Mouse (Mus musculus) stomach, embryonic 14.5 days (tissue): Measurements from ENCODE around the gene Pbx1. TPM values are rescaled to one million over a fixed set of nuclear protein-coding genes. Genes with fewer than 3 reads are reported as not detected.

Experiments
- ATAC-seq: fragments of 200-750 bp; cut with Nextera tagmentation; 2 replicates; pipeline ENCODE4 v1.8.0; 2017; ENCODE audit warnings: low read depth, moderate TSS enrichment; ENCODE audit not compliant: insufficient number of reproducible peaks, insufficient read depth, low FRiP score
- H3K27ac ChIP-seq: fragments of 300-500 bp; sonication (generic); 2 replicates; pipeline ENCODE4 v1.5.1; 2014; ENCODE audit warnings: mild to moderate bottlenecking, low read length, moderate library complexity, mixed read lengths
- H3K27me3 ChIP-seq: fragments of 300-500 bp; sonication (generic); 2 replicates; pipeline ENCODE4 v1.6.1; 2014; ENCODE audit warnings: low read length, control low read depth, mixed read lengths; ENCODE audit not compliant: control insufficient read depth, insufficient read depth
- H3K36me3 ChIP-seq: fragments of 300-500 bp; sonication (generic); 2 replicates; pipeline ENCODE4 v1.6.1; 2014; ENCODE audit warnings: mild to moderate bottlenecking, control low read depth, low read length, moderate library complexity, mixed read lengths; ENCODE audit not compliant: control insufficient read depth, insufficient read depth
- H3K4me1 ChIP-seq: fragments of 300-500 bp; sonication (generic); 2 replicates; pipeline ENCODE4 v1.6.1; 2014; ENCODE audit warnings: low read length, control low read depth, mixed read lengths; ENCODE audit not compliant: control insufficient read depth, insufficient read depth
- H3K4me2 ChIP-seq: fragments of 300-500 bp; sonication (generic); replicated peaks from 2 replicates; pipeline ENCODE4 v1.6.1; 2014; ENCODE audit warnings: low read depth, low read length, control low read depth
- H3K4me3 ChIP-seq: fragments of 300-500 bp; sonication (generic); 2 replicates; pipeline ENCODE4 v1.5.1; 2014; ENCODE audit warnings: low read depth, low read length, control low read depth
- H3K9ac ChIP-seq: fragments of 300-500 bp; sonication (generic); replicated peaks from 2 replicates; pipeline ENCODE4 v1.6.1; 2014; ENCODE audit warnings: low read depth, mild to moderate bottlenecking, control low read depth, low read length, moderate library complexity, mixed read lengths
- H3K9me3 ChIP-seq: fragments of 300-500 bp; sonication (generic); 2 replicates; pipeline ENCODE4 v1.6.1; 2016; ENCODE audit warnings: low read depth, low read length, control low read depth; ENCODE audit not compliant: control insufficient read depth
- WGBS: fragments of 180-500 bp; shearing (Covaris S2); extraction: QIAGEN DNeasy Blood & Tissue Kit; methylation state at CpG from one replicate; pipeline ENCODE4 v1.1.7; 2014; 5-methylcytosine and 5-hydroxymethylcytosine counted together
- polyA plus RNA-seq: library from polyadenylated mRNA; unstranded; fragments of >200 nt; fragmentation: Nextera tagmentation; extraction: Ambion mirVana; gene quantifications from 2 replicates; pipeline ENCODE4 v1.2.1, GENCODE M21; 2014

Gene Pbx1
- polyA plus RNA-seq, 1 experiment from 2014 or later = 64.1 TPM

GRCm38 (mm10) chr1:168215896-168216747 is 215.9 kb downstream of the Pbx1 start:
- no peak overlapping the region for H3K4me3 ChIP-seq
- 69% methylated on average over 17 of the region's 17 CpGs for WGBS

GRCm38 (mm10) chr1:168215468-168215867 is 216.6 kb downstream of the Pbx1 start:
- H3K4me1 ChIP-seq = peaks cover 22% of the 10 kb centered on the region
- H3K9ac ChIP-seq = no peak overlapping the region
- no peaks in the 10 kb centered on the region for H3K36me3 ChIP-seq
- H3K4me3 ChIP-seq = no peak overlapping the region
- H3K9me3 ChIP-seq = no peaks in the 10 kb centered on the region
- 0 out of 2 replicates have a peak overlapping the region, but pooled peaks have one; percentile 16 for H3K27ac ChIP-seq
- WGBS = 52% methylated on average over 6 of the region's 6 CpGs
- H3K27me3 ChIP-seq = no peaks in the 10 kb centered on the region
- no peak overlapping the region for H3K4me2 ChIP-seq
- no peak for ATAC-seq

More at GRCm38 (mm10) chr1:168215896-168216747, 215.9 kb downstream of the Pbx1 start:
- H3K36me3 ChIP-seq = no peaks in the 10 kb centered on the region
- no peaks in the 10 kb centered on the region for H3K27me3 ChIP-seq
- H3K4me1 ChIP-seq = peaks cover 28% of the 10 kb centered on the region
- 0 out of 2 replicates have a peak overlapping the region, but pooled peaks have one; percentile 16 for H3K27ac ChIP-seq
- H3K9ac ChIP-seq = no peak overlapping the region
- no peak overlapping the region for H3K4me2 ChIP-seq
- no peak for ATAC-seq
- no peaks in the 10 kb centered on the region for H3K9me3 ChIP-seq

GRCm38 (mm10) chr1:168214040-168214443 is 218.0 kb downstream of the Pbx1 start:
- Histone ChIP-seq H3K27me3 (no peaks in the 10 kb centered on the region), H3K36me3 (peaks cover 4% of the 10 kb centered on the region), H3K9me3 (no peaks in the 10 kb centered on the region), H3K4me1 (peaks cover 22% of the 10 kb centered on the region), H3K9ac (no peak overlapping the region), H3K4me3 (no peak overlapping the region), H3K27ac (peak overlapping the region; percentile 58; the same call in 1 of the 2 replicates), H3K4me2 (no peak overlapping the region)
- peak; percentile 75 for ATAC-seq
- WGBS = 11% methylated on average over 5 of the region's 5 CpGs

GRCm38 (mm10) chr1:168213595-168213994 is 218.5 kb downstream of the Pbx1 start:
- Histone ChIP-seq H3K27ac (peak overlapping the region; percentile 21; the same call in 1 of the 2 replicates), H3K9ac (no peak overlapping the region), H3K4me2 (no peak overlapping the region), H3K36me3 (peaks cover 9% of the 10 kb centered on the region), H3K27me3 (no peaks in the 10 kb centered on the region), H3K4me3 (no peak overlapping the region), H3K9me3 (no peaks in the 10 kb centered on the region), H3K4me1 (peaks cover 22% of the 10 kb centered on the region)
- peak; percentile 10; the same call in 1 of the 2 replicates for ATAC-seq
- 35% methylated on average over 3 of the region's 3 CpGs for WGBS

GRCm38 (mm10) chr1:168210401-168210800 is 221.7 kb downstream of the Pbx1 start:
- ATAC-seq = no peak
- Histone ChIP-seq H3K4me1 (peaks cover 17% of the 10 kb centered on the region), H3K36me3 (peaks cover 21% of the 10 kb centered on the region), H3K9me3 (no peaks in the 10 kb centered on the region), H3K27ac (no peak overlapping the region), H3K27me3 (no peaks in the 10 kb centered on the region), H3K4me2 (no peak overlapping the region), H3K9ac (no peak overlapping the region), H3K4me3 (no peak overlapping the region)
- WGBS = 87% methylated on average over 5 of the region's 5 CpGs

GRCm38 (mm10) chr1:168200570-168201156 is 231.4 kb downstream of the Pbx1 start:
- Histone ChIP-seq H3K4me1 (no peaks in the 10 kb centered on the region), H3K4me2 (no peak overlapping the region), H3K4me3 (no peak overlapping the region), H3K9me3 (no peaks in the 10 kb centered on the region), H3K27ac (no peak overlapping the region), H3K9ac (no peak overlapping the region), H3K27me3 (no peaks in the 10 kb centered on the region), H3K36me3 (peaks cover 24% of the 10 kb centered on the region)
- no peak for ATAC-seq
- WGBS = 94% methylated on average over 13 of the region's 13 CpGs

- H3K4me2 ChIP-seq = no peak overlapping the region
- 88% methylated on average over 5 of the region's 5 CpGs for WGBS
- no peak overlapping the region for H3K27ac ChIP-seq
- no peak overlapping the region for H3K4me3 ChIP-seq
- H3K4me1 ChIP-seq = no peaks in the 10 kb centered on the region
- H3K36me3 ChIP-seq = peaks cover 38% of the 10 kb centered on the region
- H3K9me3 ChIP-seq = no peaks in the 10 kb centered on the region
- no peaks in the 10 kb centered on the region for H3K27me3 ChIP-seq
- H3K9ac ChIP-seq = no peak overlapping the region
- ATAC-seq = no peak
These were observed 233.8 kb downstream of the Pbx1 start for GRCm38 (mm10) chr1:168198276-168198675.

- H3K9ac ChIP-seq = no peak overlapping the region
- no peak overlapping the region for H3K4me3 ChIP-seq
- H3K4me1 ChIP-seq = no peaks in the 10 kb centered on the region
- H3K4me2 ChIP-seq = no peak overlapping the region
- no peaks in the 10 kb centered on the region for H3K9me3 ChIP-seq
- no peaks in the 10 kb centered on the region for H3K27me3 ChIP-seq
- WGBS = 70% methylated on average over 3 of the region's 3 CpGs
- no peak for ATAC-seq
- no peak overlapping the region for H3K27ac ChIP-seq
- H3K36me3 ChIP-seq = peaks cover 37% of the 10 kb centered on the region
These were observed 234.2 kb downstream of the Pbx1 start for GRCm38 (mm10) chr1:168197908-168198258.
